ENCODE assay signal across 8 mouse cellular contexts in the genomic region with DNA sequence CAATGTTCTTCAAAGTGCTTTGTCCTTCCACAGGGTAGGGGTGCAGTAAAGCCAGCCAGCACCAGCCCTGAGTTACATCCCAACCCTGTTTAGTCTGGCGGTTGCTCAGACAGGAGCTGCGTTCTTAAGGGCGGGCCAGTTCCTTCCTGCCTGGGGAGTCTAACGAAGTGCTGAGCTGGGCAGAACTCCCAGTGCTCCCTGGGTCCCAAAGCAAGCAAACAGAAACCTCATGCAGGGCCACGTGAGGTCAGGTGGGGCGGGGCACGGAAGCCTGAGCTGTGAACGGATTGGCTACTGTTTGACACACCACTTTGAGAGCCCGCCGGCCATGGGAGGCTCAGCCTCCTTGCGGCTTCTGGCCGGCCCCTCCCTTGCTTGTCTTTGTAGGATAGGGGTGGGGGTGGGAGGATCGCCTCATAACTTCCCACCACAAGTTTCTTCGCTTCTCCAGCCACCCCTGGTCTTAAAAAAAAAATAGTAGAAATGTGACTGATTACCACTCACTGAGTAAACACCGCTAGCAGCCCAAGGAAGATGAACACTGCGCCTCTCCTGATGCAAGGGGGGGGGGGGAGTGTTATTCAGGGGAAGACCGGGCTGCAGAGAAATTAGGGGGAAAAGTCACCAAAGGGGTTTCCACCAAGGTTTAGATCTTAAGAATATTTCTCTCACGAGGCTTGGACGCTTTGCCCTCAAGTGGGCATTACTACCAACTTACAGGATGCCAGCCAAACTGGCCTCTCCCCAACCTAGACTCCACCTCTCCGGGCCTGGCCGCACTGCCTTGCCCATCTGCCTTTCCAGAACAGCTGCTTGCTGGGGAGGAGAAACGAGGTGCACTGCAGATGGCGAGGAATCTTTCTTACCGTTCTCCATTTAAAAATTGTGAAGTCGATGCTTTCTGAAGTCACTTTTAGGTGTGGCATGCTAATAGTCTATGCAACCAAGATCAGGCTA.
A peak's percentile ranks its signal among the peaks of the same experiment; 100 is the strongest.
DNase-seq lines count a peak whose midpoint lies in the region; ATAC-seq and TF ChIP-seq lines count a peak whose summit lies in the region.

No protein-coding gene starts in this region.

- WGBS in heart, embryonic 13.5 days, result 16% methylated on average over 24 of the region's 25 CpGs
- WGBS in liver, embryonic 14.5 days (ENCODE audit: insufficient replicate concordance), result 11% methylated on average over 25 of the region's 25 CpGs
- WGBS in stomach, embryonic 15.5 days, result 21% methylated on average over 25 of the region's 25 CpGs

- no peaks in the 10 kb centered on the region for H3K9me3 ChIP-seq in heart, embryonic 13.5 days
- H3K9me3 ChIP-seq in liver, embryonic 14.5 days (ENCODE audit: control insufficient read depth, low read length), result no peaks in the 10 kb centered on the region
- no peaks in the 10 kb centered on the region for H3K9me3 ChIP-seq in stomach, embryonic 15.5 days

- H3K27me3 ChIP-seq in C2C12 (ENCODE audit: control insufficient read depth, insufficient read depth, insufficient read length), result no peaks in the 10 kb centered on the region
- H3K27me3 ChIP-seq in heart, embryonic 13.5 days (replicated peaks), result peaks cover 15% of the 10 kb centered on the region; the same call in 1 of the 2 replicates
- no peaks in the 10 kb centered on the region for H3K27me3 ChIP-seq in liver, embryonic 14.5 days (ENCODE audit: control insufficient read depth, insufficient read depth, low read length)
- no peaks in the 10 kb centered on the region for H3K27me3 ChIP-seq in stomach, embryonic 15.5 days (replicated peaks)

- H3K4me1 ChIP-seq in heart, embryonic 13.5 days, result peaks cover 5% of the 10 kb centered on the region; the same call in 1 of the 2 replicates
- peaks cover 0 to 8% of the 10 kb centered on the region in 2 experiments; a peak in 3 of 4 replicates for H3K4me1 ChIP-seq in liver, embryonic 14.5 days (replicated peaks; ENCODE audit: control insufficient read depth in 2 of 2, insufficient read depth in 2 of 2, low read length in 1 of 2)
- H3K4me1 ChIP-seq in stomach, embryonic 15.5 days, result peaks cover 2% of the 10 kb centered on the region; the same call in 1 of the 2 replicates

- H3ac ChIP-seq in C2C12 (ENCODE audit: control insufficient read depth, insufficient read length, low read depth), result no peak overlapping the region

- no peaks in the 10 kb centered on the region for H3K79me2 ChIP-seq in C2C12 (ENCODE audit: control insufficient read depth, insufficient read depth)

- H3K79me3 ChIP-seq in C2C12 (ENCODE audit: low read depth), result no peaks in the 10 kb centered on the region

- no peak overlapping the region for H3K4me3 ChIP-seq in C2C12 (ENCODE audit: insufficient read depth, poor library complexity, severe bottlenecking)
- peak overlapping the region; percentile 38 for H3K4me3 ChIP-seq in heart, embryonic 13.5 days
- peak overlapping the region in 1 of 2 experiments; percentile 31; a peak in 3 of 4 replicates for H3K4me3 ChIP-seq in liver, embryonic 14.5 days (ENCODE audit: insufficient read depth in 1 of 2, low read depth in 2 of 2, low read length in 2 of 2)
- H3K4me3 ChIP-seq in stomach, embryonic 15.5 days (replicated peaks), result peak overlapping the region; percentile 13; the same call in 1 of the 2 replicates

- TF ChIP-seq EP300 in liver, embryonic 14.5 days (IDR thresholded peaks at IDR 0.05; ENCODE audit: low read depth), result no peak

- peak; percentile 81 for DNase-seq in brain, embryonic 14.5 days (ENCODE audit: low read depth)
- peak; percentile 94 for DNase-seq in kidney, postnatal 10 days
- DNase-seq in liver, embryonic 14.5 days (ENCODE audit: low read depth in 3 of 3, low spot score in 3 of 3), result peak; percentile 63 to 74 (median 69)
- peak; percentile 74 for DNase-seq in neural tube, embryonic 10.5 days (ENCODE audit: extremely low spot score, low spot score)

- peak overlapping the region; percentile 33; the same call in 1 of the 2 replicates for H3K9ac ChIP-seq in heart, embryonic 13.5 days
- H3K9ac ChIP-seq in liver, embryonic 14.5 days (replicated peaks), result no peak overlapping the region; the same call in 1 of the 2 replicates
- no peak overlapping the region for H3K9ac ChIP-seq in stomach, embryonic 15.5 days

- peak; percentile 100 for ATAC-seq in erythroid progenitor cell, adult 5-6 weeks (replicated peaks; ENCODE audit: low FRiP score, poor library complexity, severe bottlenecking)
- ATAC-seq in heart, embryonic 13.5 days (ENCODE audit: extremely low read depth, insufficient number of reproducible peaks, low FRiP score, low TSS enrichment), result peak; percentile 97
- ATAC-seq in liver, embryonic 14.5 days (ENCODE audit: insufficient read depth), result peak; percentile 97
- peak; percentile 96 for ATAC-seq in stomach, embryonic 15.5 days (ENCODE audit: insufficient read depth, low FRiP score, low read depth)

- no peak for TF ChIP-seq CTCF in C2C12 (IDR thresholded peaks at IDR 0.05; ENCODE audit: control insufficient read depth, insufficient read depth, insufficient read length)
- no peak for TF ChIP-seq CTCF in brain, embryonic 14.5 days (IDR thresholded peaks at IDR 0.05; ENCODE audit: borderline replicate concordance, extremely low read depth, insufficient read depth, insufficient read length)
- TF ChIP-seq CTCF in liver, embryonic 14.5 days (IDR thresholded peaks at IDR 0.05; ENCODE audit: low read depth), result no peak

- TF ChIP-seq POLR2A in brain, embryonic 14.5 days (IDR thresholded peaks at IDR 0.05; ENCODE audit: borderline replicate concordance, extremely low read depth, insufficient read depth, insufficient read length, poor library complexity, severe bottlenecking), result no peak

- peak overlapping the region; percentile 73 for H3K27ac ChIP-seq in heart, embryonic 13.5 days (replicated peaks)
- H3K27ac ChIP-seq in liver, embryonic 14.5 days, result no peak overlapping the region
- H3K27ac ChIP-seq in stomach, embryonic 15.5 days, result peak overlapping the region; percentile 73

- peak overlapping the region; percentile 67 for H3K4me2 ChIP-seq in heart, embryonic 13.5 days
- peak overlapping the region; percentile 63 for H3K4me2 ChIP-seq in liver, embryonic 14.5 days (ENCODE audit: low read depth)
- peak overlapping the region; percentile 41 for H3K4me2 ChIP-seq in stomach, embryonic 15.5 days

- no peaks in the 10 kb centered on the region for H3K36me3 ChIP-seq in C2C12 (ENCODE audit: control insufficient read depth, insufficient read depth)
- no peaks in the 10 kb centered on the region for H3K36me3 ChIP-seq in heart, embryonic 13.5 days
- no peaks in the 10 kb centered on the region for H3K36me3 ChIP-seq in liver, embryonic 14.5 days (replicated peaks; ENCODE audit: control insufficient read depth, insufficient read depth, low read depth)
- no peaks in the 10 kb centered on the region for H3K36me3 ChIP-seq in stomach, embryonic 15.5 days

TF ChIP-seq in C2C12, 6 proteins besides CTCF, POLR2A, EP300 and RAD21:
- no peak for TF ChIP-seq USF1 (IDR thresholded peaks at IDR 0.05; ENCODE audit: low read depth)
- TF ChIP-seq MYOD1 (IDR thresholded peaks at IDR 0.05; ENCODE audit: control insufficient read depth, insufficient read length, low read depth), result peak; percentile 39
- peak; percentile 83 for TF ChIP-seq MAX (IDR thresholded peaks at IDR 0.05)
- no peak for TF ChIP-seq CEBPB (IDR thresholded peaks at IDR 0.05; ENCODE audit: low read depth)
- no peak for TF ChIP-seq MYOG (IDR thresholded peaks at IDR 0.05; ENCODE audit: control insufficient read depth, extremely low read depth, insufficient read length)
- no peak for TF ChIP-seq FOSL1 (IDR thresholded peaks at IDR 0.05; ENCODE audit: insufficient read depth, low read length, poor library complexity, severe bottlenecking)
